Mouse (Mus musculus): ENCODE data around the gene Raet1e.

- TF ChIP-seq POLR2A (IDR thresholded peaks at IDR 0.05; ENCODE audit: low read depth, low read length) (no peak), CTCF (conservative IDR thresholded peaks at IDR 0.05; ENCODE audit: insufficient read depth, insufficient read length, low read depth, low read length) (no peak)
Measured at GRCm38 (mm10) chr10:22149073-22149690, 9.2 kb upstream of the Raet1e start, which contains the start of gene E030030I06Rik.
